Mouse (Mus musculus) liver, embryonic 14.5 days (tissue): ENCODE results near the gene Ago1. TPM values are rescaled to one million over a fixed set of nuclear protein-coding genes. Genes with fewer than 3 reads are reported as not detected.

Source experiments
- ATAC-seq: fragments of 200-750 bp; cut with Nextera tagmentation; 2 replicates; pipeline ENCODE4 v1.8.0; 2017; ENCODE audit warnings: moderate number of reproducible peaks, mild to moderate bottlenecking, moderate library complexity; ENCODE audit not compliant: insufficient read depth
- DNase-seq, 3 experiments: peaks; one replicate each; pipeline ENCODE4 v3.0.0-alpha.2; 2012 to 2013; ENCODE audit warnings: low read depth in 3 of 3, low spot score in 3 of 3
- H3K27ac ChIP-seq: fragments of 300-500 bp; sonication (generic); 2 replicates; pipeline ENCODE4 v1.5.1; 2014; ENCODE audit warnings: moderate library complexity, mild to moderate bottlenecking, control low read depth, inconsistent platforms
- H3K27me3 ChIP-seq: fragments of 300-500 bp; sonication (generic); 2 replicates; pipeline ENCODE4 v1.6.1; 2014; ENCODE audit warnings: mild to moderate bottlenecking, low read length, moderate library complexity; ENCODE audit not compliant: control insufficient read depth, insufficient read depth
- H3K36me3 ChIP-seq: fragments of 300-500 bp; sonication (generic); replicated peaks from 2 replicates; pipeline ENCODE4 v1.6.1; 2014; ENCODE audit warnings: low read depth; ENCODE audit not compliant: control insufficient read depth, insufficient read depth
- H3K4me1 ChIP-seq, 2 experiments: fragments of 200-500 bp in 1 of 2; fragments of 300-500 bp in 1 of 2; sonication (generic) in 1 of 2; replicated peaks; 2 replicates each; pipeline ENCODE4 v1.6.1; 2012 to 2014; ENCODE audit warnings: antibody characterized with exemption in 1 of 2, inconsistent platforms in 1 of 2, low read length in 1 of 2; ENCODE audit not compliant: control insufficient read depth in 2 of 2, insufficient read depth in 2 of 2
- H3K4me2 ChIP-seq: fragments of 300-500 bp; sonication (generic); 2 replicates; pipeline ENCODE4 v1.6.1; 2014; ENCODE audit warnings: low read depth, mild to moderate bottlenecking, control low read depth, moderate library complexity
- H3K4me3 ChIP-seq, 2 experiments: fragments of 200-500 bp in 1 of 2; fragments of 300-500 bp in 1 of 2; sonication (generic) in 1 of 2; 2 replicates each; pipeline ENCODE4 v1.5.1; 2012 to 2014; ENCODE audit warnings: low read depth in 2 of 2, low read length in 2 of 2, mild to moderate bottlenecking in 2 of 2, control low read depth in 1 of 2, inconsistent platforms in 1 of 2, moderate library complexity in 1 of 2; ENCODE audit not compliant: insufficient read depth in 1 of 2
- H3K9ac ChIP-seq: fragments of 300-500 bp; sonication (generic); replicated peaks from 2 replicates; pipeline ENCODE4 v1.6.1; 2014; ENCODE audit warnings: mild to moderate bottlenecking, control low read depth, moderate library complexity
- H3K9me3 ChIP-seq: fragments of 300-500 bp; sonication (generic); 2 replicates; pipeline ENCODE4 v1.6.1; 2016; ENCODE audit warnings: low read length, mixed read lengths; ENCODE audit not compliant: control insufficient read depth
- CTCF ChIP-seq: IDR thresholded peaks from 2 replicates; pipeline ENCODE4 v1.5.1; 2016; ENCODE audit warnings: antibody characterized with exemption, low read depth, control low read depth
- EP300 ChIP-seq: IDR thresholded peaks from 2 replicates; pipeline ENCODE4 v1.6.1; 2016; ENCODE audit warnings: antibody characterized with exemption, low read depth
- WGBS: fragments of 180-500 bp; shearing (Covaris S2); extraction: QIAGEN DNeasy Blood & Tissue Kit; methylation state at CpG from one replicate; pipeline ENCODE4 v1.1.7; 2014; ENCODE audit not compliant: insufficient replicate concordance; 5-methylcytosine and 5-hydroxymethylcytosine counted together
- polyA plus RNA-seq, 2 experiments: library from polyadenylated mRNA; depleted of rRNA in 1 of 2; stranded (reverse) in 1 of 2; unstranded in 1 of 2; fragments of >200 nt; fragmentation: Nextera tagmentation in 1 of 2; extraction: Ambion mirVana in 1 of 2; gene quantifications; 2 replicates each; pipeline versions ENCODE4 v1.2.1 to v1.2.3; 2012 to 2014

The Ago1 gene
- polyA plus RNA-seq, 2 experiments, result 1.4 to 3.5 TPM

GRCm38 (mm10) chr4:126454547-126455254 lies 13.7 kb downstream of the Ago1 start:
- DNase-seq, result no peak
- Histone ChIP-seq H3K4me3 (no peak overlapping the region), H3K4me1 (no peaks in the 10 kb centered on the region), H3K4me2 (no peak overlapping the region), H3K9me3 (no peaks in the 10 kb centered on the region), H3K36me3 (no peaks in the 10 kb centered on the region; the same call in 1 of the 2 replicates), H3K27me3 (no peaks in the 10 kb centered on the region), H3K9ac (no peak overlapping the region), H3K27ac (no peak overlapping the region)
- 74% methylated on average over 5 of the region's 5 CpGs for WGBS
- ATAC-seq, result no peak
- TF ChIP-seq CTCF (no peak), EP300 (no peak)

GRCm38 (mm10) chr4:126450268-126450667 lies 18.1 kb downstream of the Ago1 start:
- no peak overlapping the region for H3K27ac ChIP-seq
- H3K4me3 ChIP-seq, result no peak overlapping the region
- TF ChIP-seq EP300 (no peak), CTCF (no peak)
- H3K9me3 ChIP-seq, result no peaks in the 10 kb centered on the region
- H3K4me2 ChIP-seq, result no peak overlapping the region
- H3K27me3 ChIP-seq, result no peaks in the 10 kb centered on the region
- no peak overlapping the region for H3K9ac ChIP-seq
- no peaks in the 10 kb centered on the region; the same call in 1 of the 2 replicates for H3K36me3 ChIP-seq
- WGBS, result 69% methylated on average over 1 of the region's 1 CpGs
- no peak for ATAC-seq
- no peak for DNase-seq
- no peaks in the 10 kb centered on the region for H3K4me1 ChIP-seq

GRCm38 (mm10) chr4:126447126-126447525 lies 21.3 kb downstream of the Ago1 start:
- ATAC-seq (no peak), DNase-seq (no peak)
- no peaks in the 10 kb centered on the region for H3K9me3 ChIP-seq
- no peak overlapping the region for H3K4me3 ChIP-seq
- no peak for TF ChIP-seq CTCF
- no peak for TF ChIP-seq EP300
- H3K36me3 ChIP-seq, result peaks cover 3% of the 10 kb centered on the region; the same call in 1 of the 2 replicates
- H3K27ac ChIP-seq, result no peak overlapping the region
- H3K4me2 ChIP-seq, result no peak overlapping the region
- no peaks in the 10 kb centered on the region for H3K4me1 ChIP-seq
- no peak overlapping the region for H3K9ac ChIP-seq
- 76% methylated on average over 7 of the region's 7 CpGs for WGBS
- no peaks in the 10 kb centered on the region for H3K27me3 ChIP-seq

- no peak overlapping the region for H3K4me3 ChIP-seq
- H3K9ac ChIP-seq, result no peak overlapping the region
- no peaks in the 10 kb centered on the region for H3K9me3 ChIP-seq
- ATAC-seq (no peak), DNase-seq (no peak)
- H3K36me3 ChIP-seq, result peaks cover 5% of the 10 kb centered on the region; the same call in 1 of the 2 replicates
- no peaks in the 10 kb centered on the region for H3K4me1 ChIP-seq
- WGBS, result 64% methylated on average over 3 of the region's 3 CpGs
- no peaks in the 10 kb centered on the region for H3K27me3 ChIP-seq
- no peak overlapping the region for H3K4me2 ChIP-seq
- TF ChIP-seq CTCF, result no peak
- TF ChIP-seq EP300, result no peak
- no peak overlapping the region for H3K27ac ChIP-seq
These were observed 23.9 kb downstream of the Ago1 start for GRCm38 (mm10) chr4:126444528-126444927.

GRCm38 (mm10) chr4:126438261-126438660 lies 30.1 kb downstream of the Ago1 start:
- no peak overlapping the region for H3K4me2 ChIP-seq
- ATAC-seq, result no peak
- no peak overlapping the region for H3K4me3 ChIP-seq
- no peak overlapping the region for H3K9ac ChIP-seq
- 44% methylated on average over 5 of the region's 5 CpGs for WGBS
- H3K4me1 ChIP-seq, result peaks cover 0 to 2% of the 10 kb centered on the region in 2 experiments; a peak in 1 of 4 replicates
- no peak for DNase-seq
- no peaks in the 10 kb centered on the region for H3K27me3 ChIP-seq
- no peak for TF ChIP-seq EP300
- TF ChIP-seq CTCF, result no peak
- no peak overlapping the region for H3K27ac ChIP-seq
- peaks cover 5% of the 10 kb centered on the region; the same call in 1 of the 2 replicates for H3K36me3 ChIP-seq
- no peaks in the 10 kb centered on the region for H3K9me3 ChIP-seq
